Mouse (Mus musculus) left cerebral cortex, postnatal 10 days (tissue): ENCODE measurements at regions not wholly inside any gene's neighbourhood (a gene's known extent, or its start where the extent isn't known, plus 50 kb on each side); places are given as distances from the start of the nearest gene placed in this dataset.

Experiments used
- DNase-seq, 2 experiments: peaks; one replicate each; pipeline ENCODE4 v3.0.0; 2021 to 2022; ENCODE audit warnings: low spot score in 2 of 2, mixed read lengths in 1 of 2; ENCODE audit errors: extremely low spot score in 1 of 2
- intact Hi-C: fragments of 180-260 bp; cut with DNase I; formaldehyde crosslinking; loops from one replicate; pipeline ENCODE4 v1.15.1; 2025

- intact Hi-C loops = no loop called here
- no peak for DNase-seq
These were observed 53.4 kb downstream of the Prr30 start for GRCm38 (mm10) chr14:101146746-101147145.

GRCm38 (mm10) chr14:101137426-101137825 lies 62.7 kb downstream of the Prr30 start:
- intact Hi-C loops = no loop called here
- peak in 1 of 2 experiments; percentile 18 for DNase-seq
